ENCODE assay signal across 17 mouse cellular contexts in genomic region chr5:52670745-52671144, GRCm38 (mm10).
"Had no signal": no experiment of that assay in that cellular context is flagged by ENCODE, and none has a peak within 500 bp of the region (broad histone marks: within the 10 kb centered on the region; RNA-seq: fewer than 3 reads in every experiment).

No protein-coding gene starts in this region.

- H3K27ac ChIP-seq: lung, embryonic 15.5 days; macrophage; midbrain, embryonic 13.5 days; midbrain, embryonic 15.5 days; neural tube, embryonic 12.5 days; stomach, embryonic 15.5 days; stomach, postnatal 0 days had no signal

- ATAC-seq: lung, postnatal 0 days; midbrain, embryonic 13.5 days had no signal

- H3K4me3 ChIP-seq: lung, embryonic 15.5 days; megakaryocyte, embryonic 14.5 days; midbrain, embryonic 13.5 days; midbrain, embryonic 15.5 days; neural tube, embryonic 12.5 days; stomach, embryonic 15.5 days had no signal

- H3K27me3 ChIP-seq: lung, embryonic 15.5 days; megakaryocyte, embryonic 14.5 days; midbrain, embryonic 13.5 days; midbrain, embryonic 15.5 days; neural tube, embryonic 12.5 days; stomach, embryonic 15.5 days had no signal

- H3K9ac ChIP-seq: lung, embryonic 15.5 days; midbrain, embryonic 13.5 days; midbrain, embryonic 15.5 days; neural tube, embryonic 12.5 days; stomach, embryonic 15.5 days had no signal

- DNase-seq: lung, adult 18-20 months; lung, postnatal 14 days; lung, postnatal 36 days; right cerebral cortex, postnatal 14 days; thymus, adult 2 months; thymus, postnatal 25 days; thymus, postnatal 4 days had no signal

- H3K36me3 ChIP-seq: lung, embryonic 15.5 days; midbrain, embryonic 13.5 days; midbrain, embryonic 15.5 days; neural tube, embryonic 12.5 days; stomach, embryonic 15.5 days had no signal

- H3K4me1 ChIP-seq: stomach, embryonic 15.5 days had no signal

- H3K4me2 ChIP-seq: lung, embryonic 15.5 days; midbrain, embryonic 11.5 days; midbrain, embryonic 13.5 days; midbrain, embryonic 15.5 days; neural tube, embryonic 12.5 days; stomach, embryonic 15.5 days had no signal

- H3K9me3 ChIP-seq: lung, embryonic 15.5 days; megakaryocyte, embryonic 14.5 days; midbrain, embryonic 13.5 days; midbrain, embryonic 15.5 days; neural tube, embryonic 12.5 days; stomach, embryonic 15.5 days had no signal
